Mouse (Mus musculus) embryonic fibroblast, embryonic 13.5 days (primary cell): Measurements from ENCODE around the gene Mcrip2. TPM values are rescaled to one million over a fixed set of nuclear protein-coding genes. Genes with fewer than 3 reads are reported as not detected.

Experiments used
- H3K27ac ChIP-seq: 2 replicates; pipeline ENCODE4 v1.5.1; 2012; ENCODE audit warnings: low read length, control low read depth, inconsistent platforms; ENCODE audit not compliant: insufficient read depth
- H3K4me1 ChIP-seq: 2 replicates; pipeline ENCODE4 v1.6.1; 2011; ENCODE audit warnings: low read length; ENCODE audit not compliant: control insufficient read depth, insufficient read depth
- H3K4me3 ChIP-seq: 2 replicates; pipeline ENCODE4 v1.5.1; 2011; ENCODE audit warnings: mild to moderate bottlenecking, control low read depth, low read length; ENCODE audit not compliant: insufficient read depth
- CTCF ChIP-seq: IDR thresholded peaks from 2 replicates; pipeline ENCODE4 v1.5.1; 2011; ENCODE audit warnings: mild to moderate bottlenecking, control low read depth, low read length, moderate library complexity, borderline replicate concordance; ENCODE audit not compliant: insufficient read depth
- POLR2A ChIP-seq: IDR thresholded peaks from 2 replicates; pipeline ENCODE4 v1.6.1; 2011; ENCODE audit warnings: low read depth, mild to moderate bottlenecking, control low read depth, low read length, moderate library complexity
- polyA plus RNA-seq: library from polyadenylated mRNA; stranded (reverse); fragments of >200 nt; gene quantifications from 2 replicates; pipeline ENCODE4 v1.2.4, GENCODE M21; 2011; ENCODE audit warnings: low read depth; ENCODE audit not compliant: missing spikeins, insufficient read length

The Mcrip2 gene
- 7.1 and 9.8 TPM in 2 replicates for polyA plus RNA-seq

DNA sequence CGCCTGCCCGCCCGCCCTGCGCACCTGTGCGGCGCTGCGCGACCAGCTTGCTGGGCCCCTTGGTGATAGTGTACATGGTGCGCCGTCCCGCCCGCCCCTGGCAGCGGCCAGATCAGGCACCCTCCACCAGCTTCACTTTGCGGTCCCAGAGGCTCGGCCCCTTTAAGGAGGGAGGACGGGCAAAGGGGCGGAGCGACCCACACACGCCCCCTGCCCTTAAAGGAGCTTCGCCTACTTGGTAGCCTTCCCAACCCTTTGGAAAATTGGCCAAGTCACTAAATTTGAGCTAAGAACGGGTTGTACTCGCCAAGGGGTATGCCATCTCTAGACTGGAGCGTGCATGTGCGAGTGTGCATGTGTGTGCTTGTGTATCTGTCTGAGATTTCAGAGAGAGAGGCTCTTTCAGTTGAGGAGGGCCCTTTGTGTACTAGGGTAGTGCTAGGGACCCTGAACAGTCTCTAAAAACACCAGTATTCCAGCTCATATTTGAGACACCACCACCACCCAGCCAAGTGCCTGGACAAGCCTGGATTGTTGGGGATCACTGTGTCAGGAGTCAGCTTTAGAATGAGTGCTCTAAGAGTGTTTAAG lies at the start of gene Mcrip2:
Gene Mcrip2, minus strand, starts transcription at position 164 of the 591 bp plus-strand sequence.
- TF ChIP-seq POLR2A: peak; percentile 51
- no peak for TF ChIP-seq CTCF
- no peaks in the 10 kb centered on the region for H3K4me1 ChIP-seq
- H3K27ac ChIP-seq: no peak within 1 kb of the TSS
- H3K4me3 ChIP-seq: peak within 1 kb of the TSS; percentile 56

DNA sequence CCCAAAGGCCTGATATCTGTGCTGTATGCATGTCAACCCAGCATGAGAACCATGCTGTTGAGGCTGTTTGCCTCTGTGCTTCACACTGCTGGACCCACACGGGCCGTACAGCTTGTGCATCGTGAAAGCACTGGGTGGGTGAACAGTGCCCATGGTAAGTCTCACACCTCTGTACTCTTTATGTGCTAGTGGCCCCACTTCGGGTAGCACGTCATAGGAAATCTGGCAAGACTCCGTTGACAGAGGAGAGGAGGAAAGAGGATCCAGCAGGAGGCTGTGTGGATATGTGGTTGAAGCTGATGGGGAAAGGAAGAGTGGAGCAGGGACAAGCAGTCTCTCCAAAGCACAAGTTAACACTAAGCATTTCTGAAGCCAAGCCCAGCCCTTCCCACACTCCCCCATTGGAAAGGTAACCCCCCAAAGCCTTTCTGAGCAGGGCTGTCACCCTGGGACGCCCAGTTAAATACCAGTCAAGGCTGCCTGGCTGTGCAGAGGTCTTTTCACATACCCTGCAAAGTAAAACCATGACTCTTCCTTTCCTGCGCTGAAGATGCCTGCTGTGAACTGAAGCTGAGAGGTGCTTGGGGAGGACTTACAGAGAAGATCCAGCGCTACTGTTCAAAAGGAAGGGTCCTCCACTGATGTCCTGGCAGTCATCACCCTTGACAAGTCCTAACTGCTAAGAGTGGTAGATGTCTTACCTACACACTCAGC lies 49.6 kb upstream of the Mcrip2 start:
- peak overlapping the region; percentile 72 for H3K4me3 ChIP-seq

DNA sequence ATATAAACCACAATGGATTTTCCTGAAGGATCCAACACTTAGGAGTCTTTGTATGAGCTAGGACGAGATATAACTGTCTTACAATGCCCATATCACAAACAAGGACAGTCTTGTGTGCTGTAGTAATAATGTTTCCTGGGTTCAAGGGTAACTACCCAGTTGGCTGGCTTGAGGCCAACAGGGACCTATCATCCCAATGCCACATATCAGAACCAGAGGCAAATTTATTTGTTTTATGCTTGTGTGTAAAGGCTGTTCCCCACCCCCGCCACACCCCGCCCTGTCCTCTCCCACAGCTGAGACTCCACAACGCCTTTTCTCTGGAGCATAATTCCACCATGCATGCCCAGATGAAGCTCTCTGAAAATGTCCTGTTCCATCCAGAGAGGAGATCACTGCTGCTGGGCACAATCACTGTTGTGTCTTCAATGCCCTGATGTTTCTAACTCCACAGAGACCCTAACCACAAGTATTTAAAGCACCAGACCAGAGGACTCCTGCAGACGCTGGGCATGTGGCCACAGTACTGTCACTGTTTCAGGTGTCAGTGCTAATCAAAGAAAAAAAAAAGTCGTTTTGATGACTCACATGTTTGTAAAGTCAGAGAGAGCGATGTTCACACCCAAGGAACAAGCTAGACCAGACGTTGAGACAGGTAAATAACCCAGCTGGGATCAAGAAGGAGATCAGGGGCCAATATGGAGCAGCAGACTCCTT lies 48.5 kb upstream of the Mcrip2 start:
- no peak overlapping the region for H3K27ac ChIP-seq

More for the DNA sequence above, 49.6 kb upstream of the Mcrip2 start:
- Histone ChIP-seq H3K27ac (peak overlapping the region; percentile 50), H3K4me1 (peaks cover 13% of the 10 kb centered on the region)
- no peak for TF ChIP-seq POLR2A
- no peak for TF ChIP-seq CTCF

DNA sequence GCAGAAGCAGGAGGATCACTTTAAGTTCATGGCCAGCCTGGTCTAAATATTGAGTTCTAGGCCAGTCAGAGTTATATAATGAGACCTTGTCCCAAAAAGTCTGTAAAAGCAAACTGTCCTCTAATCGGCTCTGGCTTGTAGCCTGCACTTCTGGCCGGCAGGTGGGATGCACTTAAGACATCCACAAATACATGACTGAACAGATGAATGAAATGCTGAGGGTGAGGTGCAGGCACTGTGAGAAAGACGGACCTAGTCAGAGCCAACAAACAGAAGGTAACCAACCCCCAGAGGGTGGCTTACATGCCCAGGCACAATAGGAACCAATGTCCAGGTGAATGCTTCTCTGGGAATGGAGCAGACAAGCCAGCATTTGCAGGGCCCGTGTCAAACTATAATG lies 45.7 kb upstream of the Mcrip2 start:
- no peak overlapping the region for H3K4me3 ChIP-seq
- no peak overlapping the region for H3K27ac ChIP-seq
- peaks cover 10% of the 10 kb centered on the region for H3K4me1 ChIP-seq
- TF ChIP-seq CTCF: no peak
- no peak for TF ChIP-seq POLR2A

More for the DNA sequence above, 48.5 kb upstream of the Mcrip2 start:
- H3K4me3 ChIP-seq: no peak overlapping the region
- H3K4me1 ChIP-seq: peaks cover 13% of the 10 kb centered on the region
- TF ChIP-seq CTCF (no peak), POLR2A (no peak)

DNA sequence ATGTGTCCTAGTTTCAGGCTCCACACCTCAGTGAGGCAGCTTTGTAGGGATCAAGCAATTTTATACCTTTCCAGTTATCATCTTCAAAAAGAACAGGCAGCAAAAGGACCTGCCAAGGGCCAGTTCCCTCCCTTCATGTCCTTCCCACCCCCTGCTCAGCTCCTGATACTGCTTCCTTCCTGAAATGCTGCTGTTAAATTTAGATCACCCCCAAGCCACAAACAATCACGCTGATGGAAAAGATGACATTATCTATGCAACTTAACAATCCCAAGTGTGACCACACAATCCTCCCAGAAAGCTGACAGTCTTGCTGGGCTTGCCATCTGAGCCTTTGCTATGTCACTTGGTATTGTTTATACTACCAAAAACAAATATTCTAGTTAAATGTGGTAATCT lies 45.3 kb upstream of the Mcrip2 start:
- no peak overlapping the region for H3K27ac ChIP-seq
- no peak for TF ChIP-seq CTCF
- no peak for TF ChIP-seq POLR2A
- peaks cover 10% of the 10 kb centered on the region for H3K4me1 ChIP-seq
- no peak overlapping the region for H3K4me3 ChIP-seq

DNA sequence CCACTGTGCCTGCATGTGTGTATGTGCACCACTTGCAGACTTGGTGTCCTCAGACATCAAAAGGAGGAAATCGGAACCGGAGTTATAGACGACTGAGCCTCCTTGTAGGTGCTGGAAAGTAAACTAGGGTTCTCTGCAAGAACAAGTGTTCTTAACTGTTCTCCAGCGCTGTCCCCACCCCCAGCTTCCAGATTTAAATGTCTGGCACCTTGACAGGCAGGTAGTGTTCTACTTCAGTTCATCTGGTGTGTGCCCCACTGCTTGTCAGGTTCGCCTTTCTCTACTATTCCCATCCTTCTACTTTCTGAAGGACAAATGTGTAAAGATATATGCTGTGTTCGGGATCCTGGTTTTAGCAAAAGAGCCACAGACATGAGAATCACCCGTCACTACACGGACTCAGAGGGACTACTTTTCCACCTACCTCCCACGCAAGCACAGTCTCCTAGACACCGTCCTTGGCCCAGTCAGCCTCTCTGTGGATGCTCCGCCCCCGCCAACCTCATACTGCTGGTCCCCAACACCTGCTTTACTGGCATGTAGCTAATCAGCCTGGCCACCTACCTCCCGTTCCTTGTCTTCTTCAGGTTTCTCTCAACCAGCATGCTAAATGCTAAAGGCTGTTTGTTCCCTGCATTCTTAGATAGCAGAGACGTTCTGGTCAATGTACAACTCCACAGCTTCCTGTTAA lies 44.8 kb upstream of the Mcrip2 start:
- Histone ChIP-seq H3K27ac (no peak overlapping the region), H3K4me1 (peaks cover 10% of the 10 kb centered on the region), H3K4me3 (no peak overlapping the region)
- TF ChIP-seq CTCF: no peak

DNA sequence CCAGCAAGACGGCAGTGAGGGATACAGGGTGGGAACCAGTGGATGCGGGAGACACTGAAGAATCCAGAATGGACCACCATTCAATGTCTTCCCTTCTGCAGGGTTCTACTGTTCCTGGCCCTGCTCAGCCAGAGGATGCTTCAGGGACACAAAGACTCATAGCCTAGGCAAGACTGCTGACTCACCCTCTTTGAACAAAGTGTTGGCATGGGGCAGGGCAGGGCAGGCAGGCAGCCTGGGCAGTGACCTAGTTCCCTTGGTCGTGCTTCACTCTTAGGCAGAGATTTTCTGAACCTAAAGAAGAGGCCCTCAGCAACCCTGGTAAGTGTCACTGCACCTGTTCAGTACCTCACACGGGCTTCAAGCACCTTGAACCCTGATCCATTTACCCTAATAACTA lies 43.3 kb upstream of the Mcrip2 start:
- no peak for TF ChIP-seq CTCF
- TF ChIP-seq POLR2A: no peak
- Histone ChIP-seq H3K4me3 (no peak overlapping the region), H3K4me1 (0 out of 2 replicates have a peak, but pooled peaks cover 4% of the 10 kb centered on the region), H3K27ac (no peak overlapping the region)

DNA sequence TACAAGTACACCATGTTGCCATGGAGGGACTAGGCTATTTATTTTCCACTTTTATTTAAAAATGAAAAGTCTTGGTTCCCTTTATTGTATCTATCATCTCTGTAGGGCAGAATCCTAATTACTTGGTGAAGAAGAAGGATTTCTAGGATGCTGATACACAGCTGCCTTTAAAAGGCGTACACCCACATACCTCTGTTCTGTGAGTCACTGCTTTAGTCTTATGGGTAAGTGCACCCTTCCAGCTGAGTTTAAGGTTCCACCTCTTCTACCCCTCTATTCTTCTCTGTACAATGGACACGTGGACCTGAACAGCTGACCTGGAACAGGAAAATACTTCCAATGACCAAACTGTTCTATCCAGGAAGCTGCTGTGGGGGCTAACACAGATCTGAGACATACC lies 39.1 kb upstream of the Mcrip2 start:
- H3K4me1 ChIP-seq: 0 out of 2 replicates have a peak, but pooled peaks cover 4% of the 10 kb centered on the region
- no peak overlapping the region for H3K27ac ChIP-seq
- TF ChIP-seq CTCF: no peak
- TF ChIP-seq POLR2A: no peak
- H3K4me3 ChIP-seq: no peak overlapping the region

DNA sequence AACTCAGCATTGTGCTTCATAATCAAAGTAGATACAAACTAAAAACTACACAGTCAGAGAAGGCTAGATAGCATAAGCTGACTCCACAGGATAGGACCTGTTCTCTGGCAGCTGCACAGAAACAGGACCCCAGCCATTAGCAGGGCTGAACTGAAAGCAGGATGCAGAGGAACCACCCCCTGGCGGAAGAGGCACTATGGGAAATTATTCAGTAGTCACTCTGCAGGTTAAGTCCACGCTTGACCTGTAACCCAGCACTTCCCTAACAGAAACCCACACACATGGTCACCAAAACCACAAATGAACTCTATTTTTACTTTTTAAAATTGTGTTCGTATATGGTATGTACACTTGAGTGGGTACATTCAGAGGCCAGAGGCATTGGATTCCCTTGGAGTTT lies 34.5 kb upstream of the Mcrip2 start:
- Histone ChIP-seq H3K27ac (no peak overlapping the region), H3K4me3 (no peak overlapping the region), H3K4me1 (0 out of 2 replicates have a peak, but pooled peaks cover 3% of the 10 kb centered on the region)
- TF ChIP-seq POLR2A (no peak), CTCF (no peak)

DNA sequence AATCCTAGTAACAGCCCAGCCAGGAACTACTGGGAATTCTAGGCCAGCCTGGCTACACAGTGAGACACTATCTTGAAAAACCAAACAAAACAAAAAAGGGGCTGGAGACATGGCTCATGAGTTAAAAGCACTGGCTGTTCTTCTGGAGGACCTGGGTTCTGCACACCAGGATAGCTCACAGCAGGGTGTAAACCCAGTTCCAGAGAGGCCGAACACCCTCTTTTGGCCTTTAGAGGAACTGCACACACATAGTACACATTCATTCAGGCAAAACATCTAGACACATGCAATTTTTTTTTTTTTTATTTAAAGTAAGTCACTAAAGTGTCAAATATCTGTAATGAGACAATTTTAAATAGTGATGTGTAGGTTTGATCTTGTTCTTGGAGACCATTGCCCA lies 31.6 kb upstream of the Mcrip2 start:
- no peaks in the 10 kb centered on the region for H3K4me1 ChIP-seq
- H3K4me3 ChIP-seq: no peak overlapping the region
- no peak overlapping the region for H3K27ac ChIP-seq
- TF ChIP-seq CTCF: no peak
- TF ChIP-seq POLR2A: no peak
